Mouse (Mus musculus) urinary bladder, adult 18-20 months (tissue): ENCODE data around the gene Cd46.
A peak's percentile ranks its signal among the peaks of the same experiment; 100 is the strongest.

Experiments
- DNase-seq, 2 experiments: peaks; one replicate each; pipeline ENCODE4 v3.0.0; 2022; ENCODE audit warnings: low spot score in 2 of 2, mixed read lengths in 2 of 2

Gene Cd46

DNA sequence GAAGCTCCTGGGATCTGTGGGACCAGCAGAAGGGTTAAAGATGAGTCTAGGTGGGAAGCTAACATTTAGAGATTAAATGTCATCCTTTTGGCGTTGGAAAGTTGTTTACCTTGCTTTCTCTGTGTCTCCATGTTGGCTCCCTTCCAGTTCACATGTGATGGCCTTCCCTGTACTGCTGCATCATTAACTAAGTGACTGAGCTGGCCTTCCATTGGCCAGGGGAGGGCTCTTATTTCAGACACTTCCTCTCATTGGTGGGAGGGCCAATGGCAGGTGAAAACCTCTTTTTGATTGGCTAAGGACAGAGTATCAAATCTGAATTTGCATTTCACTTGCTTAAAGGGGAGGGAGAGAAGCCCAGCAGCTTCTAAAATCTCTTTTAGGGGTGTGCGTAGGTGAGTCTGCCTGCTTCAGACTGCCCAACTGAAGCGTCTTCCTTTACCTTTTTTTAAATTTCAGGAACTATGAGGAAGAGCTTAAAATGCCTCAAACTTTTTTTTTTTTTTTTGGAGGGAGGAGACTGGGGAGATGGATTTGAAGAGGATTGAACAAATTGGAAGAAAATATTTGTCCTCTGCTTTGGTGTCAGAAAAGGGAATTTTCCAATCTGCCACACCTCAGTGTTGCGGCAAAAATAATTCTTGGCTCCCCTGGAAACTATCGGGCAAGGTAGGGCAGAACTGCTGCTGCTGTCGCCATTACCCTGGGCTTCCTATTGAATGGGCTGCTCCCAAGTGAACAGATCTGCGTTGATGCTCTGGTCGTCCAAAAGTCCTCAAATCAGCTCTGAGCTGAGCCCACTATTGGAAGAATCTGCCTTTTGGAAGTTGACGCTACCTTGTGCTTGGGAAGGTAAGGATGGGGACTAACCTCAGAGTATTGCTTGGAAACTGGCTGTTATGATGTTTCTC is 73.7 kb downstream of the Cd46 start:
- peak; percentile 70 to 82 for DNase-seq

DNA sequence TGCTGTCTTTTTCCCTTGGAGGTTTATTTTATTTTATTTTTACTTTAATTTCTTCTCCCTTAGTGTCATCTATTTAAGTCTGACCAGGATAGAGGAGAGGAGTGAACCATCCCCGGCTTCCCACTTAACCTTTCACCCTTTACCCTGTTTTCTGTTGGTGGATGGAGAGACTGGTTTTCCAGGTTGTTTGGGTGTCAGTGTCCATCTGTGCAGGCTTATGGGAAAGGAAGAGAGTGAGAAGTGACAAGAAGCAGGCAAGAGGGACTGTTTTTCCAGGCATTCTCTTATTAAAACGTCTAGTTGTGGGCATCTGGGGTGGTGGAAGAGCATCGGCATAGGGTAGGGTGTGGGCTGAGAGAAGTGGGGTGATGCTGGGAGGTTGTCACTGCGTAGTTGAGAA is 74.4 kb downstream of the Cd46 start:
- DNase-seq, result no peak

DNA sequence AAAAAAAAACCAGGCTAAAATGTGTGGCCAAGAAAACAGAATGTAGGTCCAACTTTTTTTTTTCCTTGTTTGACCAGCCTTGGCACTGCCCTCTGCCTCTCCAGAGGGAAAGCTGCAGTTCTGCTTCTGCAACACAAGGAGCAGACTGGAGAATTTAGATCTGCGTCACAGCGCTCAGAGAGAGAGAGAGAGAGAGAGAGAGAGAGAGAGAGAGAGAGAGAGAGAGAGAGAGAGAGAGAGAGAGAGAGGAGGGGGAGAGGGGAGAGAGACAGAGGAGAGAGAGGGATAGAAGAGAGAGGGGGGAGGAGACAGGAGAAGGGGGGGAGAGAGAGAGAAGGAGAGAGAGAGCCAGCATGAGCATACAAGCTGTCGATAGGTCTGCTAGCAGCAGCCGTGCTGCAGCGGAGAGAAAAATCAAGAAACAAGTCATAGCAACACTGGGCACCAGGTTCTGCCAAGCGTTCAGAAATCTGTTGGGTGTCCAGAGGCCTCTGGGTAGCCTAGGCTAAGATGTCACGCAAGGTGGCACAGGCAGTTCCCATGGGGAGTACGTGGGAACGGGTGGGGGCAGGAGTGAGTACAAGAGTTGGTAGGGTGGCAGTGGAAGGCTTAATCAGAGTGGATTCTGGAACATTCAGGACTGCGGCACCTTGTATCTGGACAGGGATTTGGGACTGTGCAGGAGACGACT is 75.1 kb downstream of the Cd46 start:
- peak; percentile 55 to 68 for DNase-seq

DNA sequence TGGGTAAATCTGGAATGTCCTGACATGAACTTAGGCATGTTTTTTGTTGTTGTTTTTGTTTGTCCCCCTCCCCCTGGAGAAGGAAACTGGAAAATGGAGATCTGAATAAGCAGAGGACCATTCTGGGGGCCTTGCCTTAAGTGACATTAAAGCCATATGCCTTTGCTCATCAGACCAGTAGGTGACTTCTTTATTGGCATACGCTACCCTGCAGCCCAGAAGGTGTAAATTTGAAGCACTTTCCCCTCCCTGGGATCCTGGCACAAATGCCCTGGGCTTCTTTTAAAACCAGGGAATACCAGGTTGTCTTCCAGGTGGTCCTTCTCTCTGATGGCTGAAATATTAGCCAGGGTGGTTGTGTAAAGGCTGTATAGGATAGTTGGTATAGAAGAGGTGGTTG is 76.8 kb downstream of the Cd46 start:
- no peak for DNase-seq

DNA sequence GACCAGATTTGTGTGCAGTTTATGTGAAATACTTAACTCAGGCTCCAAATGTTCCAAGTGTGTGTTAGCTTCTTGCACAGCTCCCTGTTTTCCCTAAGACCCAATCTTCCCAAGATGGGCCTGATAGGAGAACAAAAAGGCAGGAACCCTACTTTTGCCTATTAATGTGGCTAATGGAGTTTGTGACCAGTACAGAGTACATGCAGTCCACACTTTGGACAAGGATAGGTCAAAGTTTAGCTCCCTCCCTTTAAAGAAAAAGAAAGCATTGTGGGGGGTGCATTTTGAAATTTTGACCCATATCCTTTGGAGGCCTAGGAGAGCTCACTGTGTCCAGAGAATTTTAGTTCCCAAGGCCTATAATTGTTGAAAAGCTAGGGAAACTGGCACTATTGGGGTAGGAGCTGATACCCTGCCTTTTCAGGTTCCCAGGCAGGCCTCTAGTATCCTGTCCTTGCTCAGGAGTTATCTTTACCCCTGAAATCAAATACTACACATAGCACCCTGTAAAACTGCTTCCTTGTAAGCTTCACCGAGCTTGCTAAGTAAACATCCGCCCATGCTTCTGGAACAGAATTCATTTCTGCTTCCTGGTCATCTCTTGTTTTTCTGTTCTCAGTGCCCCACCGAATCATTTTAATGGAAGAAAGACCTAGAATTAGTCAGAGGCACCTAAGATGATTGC is 77.7 kb downstream of the Cd46 start:
- DNase-seq, result no peak

DNA sequence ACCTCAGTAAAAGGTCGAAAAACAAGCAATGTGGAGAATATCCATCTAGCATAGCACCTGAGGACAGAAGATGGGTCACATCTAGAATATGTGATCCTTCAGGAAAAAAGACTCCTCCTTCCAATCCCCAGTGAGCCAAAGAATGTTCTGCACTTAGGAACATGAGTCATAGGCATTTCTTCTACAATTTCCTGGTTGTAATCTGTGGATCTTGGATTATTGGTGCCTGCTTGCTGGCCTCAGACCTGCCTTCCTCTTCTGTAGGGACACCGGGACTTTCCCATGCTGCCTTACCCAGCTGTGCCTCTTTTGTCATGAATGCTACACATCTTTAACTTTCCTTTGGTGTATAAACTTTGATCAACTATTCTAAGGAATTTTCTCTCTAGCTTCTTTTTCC is 79.5 kb downstream of the Cd46 start:
- no peak for DNase-seq

DNA sequence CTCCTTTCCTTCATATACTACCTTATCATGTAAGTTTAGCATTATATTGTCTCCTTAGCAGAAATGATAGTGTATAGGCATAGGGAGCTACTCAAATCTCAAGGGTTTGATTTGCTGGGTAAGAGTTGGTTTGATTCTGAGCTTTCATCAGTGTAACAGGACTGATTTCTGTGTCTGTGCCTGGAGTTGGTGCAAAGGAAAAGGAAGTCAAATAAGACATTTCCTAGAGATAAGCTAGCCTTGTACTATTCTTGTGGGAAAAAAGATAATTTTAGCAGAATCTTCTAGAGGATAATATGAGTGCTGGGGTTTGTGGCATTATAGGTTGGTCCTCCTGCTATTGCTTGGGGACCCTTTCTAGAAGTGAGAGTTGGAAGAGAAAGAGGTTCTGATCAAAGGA is 85.8 kb downstream of the Cd46 start:
- DNase-seq, result no peak

DNA sequence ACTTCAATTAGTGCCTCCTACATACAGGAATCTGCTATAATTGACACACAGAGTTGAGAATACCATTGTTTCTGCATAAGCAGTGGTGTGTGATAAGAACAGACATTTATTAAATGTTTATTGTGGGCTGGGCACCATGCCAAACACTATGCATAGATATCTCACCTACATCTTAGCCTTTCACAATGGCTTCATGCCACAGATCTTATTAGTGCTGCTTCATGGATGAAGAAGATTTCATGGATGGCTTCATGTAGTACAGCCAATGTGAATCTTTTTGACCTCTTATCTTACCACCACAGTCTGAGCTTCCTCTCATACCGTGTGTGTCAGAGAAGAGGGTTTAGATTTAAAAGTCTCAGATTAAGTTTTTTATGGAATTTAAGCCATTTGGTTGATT is 87.9 kb downstream of the Cd46 start:
- no peak for DNase-seq

DNA sequence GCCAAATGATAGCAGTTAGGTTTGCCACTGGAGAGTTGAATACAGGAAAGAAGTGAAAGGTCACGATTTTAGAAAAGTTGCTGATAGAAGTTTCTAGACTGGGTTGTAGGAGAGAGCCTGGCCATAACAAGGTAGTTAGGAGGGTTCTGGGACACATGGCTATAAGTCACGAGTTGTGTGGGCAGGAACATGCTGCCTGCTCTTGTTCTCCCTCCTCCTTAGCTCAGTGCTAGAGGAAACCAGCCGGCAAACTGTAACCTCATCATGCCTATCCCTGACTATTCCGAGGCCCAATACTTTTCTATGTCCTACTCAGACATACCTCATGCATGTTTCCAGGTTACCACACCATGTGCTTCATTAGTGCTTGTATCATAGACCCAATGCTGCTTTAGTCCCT is 88.7 kb downstream of the Cd46 start:
- DNase-seq, result no peak

DNA sequence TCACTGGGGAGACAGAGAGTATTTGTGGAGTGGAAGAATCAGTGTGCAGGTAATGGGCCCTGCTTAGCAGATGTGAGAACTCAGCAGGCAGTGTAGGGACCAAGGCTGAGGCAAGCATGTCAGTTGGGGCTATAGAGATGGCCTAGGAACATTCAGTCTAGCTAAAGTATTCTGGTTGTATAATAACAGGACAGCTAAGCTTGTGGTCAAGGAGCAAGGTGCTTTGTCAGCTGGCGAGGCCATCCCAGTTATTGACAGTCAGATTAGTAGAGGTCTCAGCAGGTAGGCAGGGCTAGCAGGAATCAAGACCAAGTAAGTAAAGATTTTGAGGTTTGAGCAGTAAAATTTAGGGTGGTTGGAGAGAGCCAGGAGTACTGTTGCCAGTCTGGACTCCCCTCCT is 93.7 kb downstream of the Cd46 start:
- DNase-seq, result no peak

DNA sequence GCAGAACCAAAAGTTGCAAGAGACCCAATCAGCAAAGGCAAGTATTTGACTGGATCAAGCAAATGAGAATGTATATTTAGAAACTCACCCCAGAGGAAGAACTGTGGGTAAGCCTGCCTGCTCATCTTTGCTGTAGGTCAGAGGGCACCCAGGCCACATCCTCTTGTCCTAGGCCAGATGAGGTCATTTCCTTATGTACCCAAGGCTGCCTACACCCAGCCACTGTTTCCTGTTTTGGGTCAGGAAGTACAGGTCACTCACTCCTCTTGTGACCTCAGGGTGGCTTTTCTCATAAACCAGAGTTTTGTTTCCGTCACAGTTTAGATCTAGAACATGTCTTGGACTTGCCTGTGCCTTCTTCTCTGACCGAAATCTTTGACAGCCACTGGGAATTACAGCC is 96.9 kb downstream of the Cd46 start:
- DNase-seq, result no peak

DNA sequence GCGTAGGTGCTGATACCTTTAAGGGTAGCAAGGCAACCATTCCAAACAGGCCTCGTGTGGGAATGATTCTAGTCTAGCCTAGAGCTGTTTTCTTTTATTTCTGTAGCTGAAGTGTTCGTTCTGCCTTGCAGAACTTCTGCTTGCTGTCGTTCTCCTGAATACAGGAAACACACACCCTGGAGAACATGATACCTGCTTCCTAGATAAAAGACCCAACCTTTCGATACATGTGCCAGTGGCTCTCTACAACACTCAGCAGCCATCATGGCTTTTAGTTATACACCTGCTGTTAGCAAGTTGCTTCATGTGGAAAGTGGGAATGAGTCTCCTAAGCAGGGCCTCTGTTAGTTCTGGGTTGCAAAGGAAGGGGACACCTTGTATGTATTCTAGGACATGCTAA is 97.8 kb downstream of the Cd46 start:
- DNase-seq, result no peak

DNA sequence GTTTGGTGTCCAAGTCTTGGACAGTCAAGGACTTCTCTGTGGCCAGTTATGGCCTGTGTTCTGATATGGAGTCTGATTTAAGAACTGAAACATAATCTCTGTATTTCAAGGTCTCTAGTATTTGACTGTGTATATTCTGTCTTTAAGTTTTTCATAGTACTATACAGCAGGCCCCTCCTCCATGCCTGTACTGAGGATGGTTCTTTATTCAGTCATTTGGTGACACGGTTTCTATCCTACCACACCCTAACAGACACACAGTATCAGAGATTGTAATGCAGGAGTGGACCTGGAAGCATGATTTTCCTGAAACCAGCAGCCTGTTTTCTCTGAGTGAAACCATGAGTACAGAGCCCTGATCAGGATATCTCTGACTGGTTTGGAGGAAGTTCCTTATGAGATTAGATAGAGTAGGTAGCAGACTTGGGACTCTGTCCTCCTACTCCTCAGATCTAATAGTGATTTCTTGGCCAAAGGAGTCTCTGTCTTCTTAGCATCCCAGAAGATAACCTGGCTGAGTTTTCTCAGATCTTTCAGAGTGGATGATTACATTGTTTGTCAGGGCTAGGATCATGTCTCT is 98.5 kb downstream of the Cd46 start:
- DNase-seq, result no peak

DNA sequence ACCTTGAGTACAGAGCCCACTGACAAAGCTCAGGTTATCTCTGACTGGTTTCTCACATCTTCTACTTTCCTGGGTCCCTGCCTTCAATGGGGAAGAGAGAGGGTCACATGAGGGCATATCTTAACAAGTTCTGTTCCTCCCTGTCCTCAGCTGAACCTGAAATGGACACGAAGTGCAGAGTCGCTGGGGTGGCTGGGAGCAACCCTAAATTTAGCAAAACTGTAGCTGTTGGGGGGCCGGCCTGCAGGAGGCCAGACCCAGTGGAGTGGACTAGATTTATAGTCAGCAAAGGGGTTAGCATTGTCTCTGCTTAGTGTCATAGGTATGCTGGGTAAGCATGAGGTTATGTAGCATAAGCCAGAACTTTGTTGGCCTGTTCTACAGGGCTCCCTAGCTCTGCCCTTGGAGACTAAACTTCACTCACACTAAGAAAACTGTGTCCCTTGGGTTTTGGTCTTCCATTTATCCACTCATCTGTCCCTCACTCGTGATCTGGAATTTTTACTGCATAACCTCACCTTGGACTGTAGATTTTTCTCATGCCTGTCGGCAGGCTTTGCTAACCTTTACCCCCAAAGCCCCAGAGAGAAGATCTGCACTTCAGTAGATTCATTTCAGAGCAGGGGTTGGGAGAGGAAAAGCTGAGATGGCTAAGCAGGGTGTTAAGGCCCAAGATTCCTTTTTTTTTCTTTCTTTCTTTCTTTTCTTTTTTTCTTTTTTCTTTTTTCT is 99.3 kb downstream of the Cd46 start:
- no peak for DNase-seq

DNA sequence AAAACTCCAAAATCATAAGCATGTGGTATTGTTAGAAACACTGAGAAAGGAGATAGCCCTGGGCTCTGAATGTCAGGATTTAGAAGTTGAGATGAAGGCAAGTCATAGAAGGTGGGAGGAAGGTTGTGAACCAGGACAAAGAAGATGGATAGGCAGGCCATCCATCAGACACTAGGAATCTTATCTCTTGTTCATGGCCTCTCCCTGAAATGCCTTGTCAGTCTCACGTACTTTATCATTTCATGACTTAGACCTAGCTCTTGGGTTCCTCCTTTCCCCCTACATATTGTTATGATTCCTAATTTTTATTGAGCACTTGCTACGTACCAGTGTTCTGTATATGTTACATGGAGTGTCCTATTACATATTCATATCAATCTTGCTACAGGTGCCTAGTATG is 100.4 kb downstream of the Cd46 start:
- no peak for DNase-seq

DNA sequence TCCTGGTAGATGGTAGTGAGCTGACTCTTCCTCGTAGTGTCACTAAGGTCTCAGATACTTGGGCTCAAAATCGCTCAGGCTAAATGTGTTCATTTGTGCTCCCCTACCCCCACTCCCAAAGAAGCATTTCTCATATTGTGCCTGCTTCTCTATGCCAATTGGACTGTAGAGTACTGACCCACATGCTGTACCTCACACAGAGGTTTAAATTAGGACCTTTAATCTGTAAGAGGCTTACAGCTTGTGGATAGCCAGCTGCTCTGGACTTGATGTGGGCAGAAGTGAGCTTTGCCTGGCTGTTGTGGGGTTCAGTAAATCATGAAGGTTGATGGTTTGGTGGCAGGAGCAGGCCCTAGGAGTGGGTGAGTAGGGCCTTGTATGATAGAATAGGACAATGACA is 101.1 kb downstream of the Cd46 start:
- DNase-seq, result no peak

DNA sequence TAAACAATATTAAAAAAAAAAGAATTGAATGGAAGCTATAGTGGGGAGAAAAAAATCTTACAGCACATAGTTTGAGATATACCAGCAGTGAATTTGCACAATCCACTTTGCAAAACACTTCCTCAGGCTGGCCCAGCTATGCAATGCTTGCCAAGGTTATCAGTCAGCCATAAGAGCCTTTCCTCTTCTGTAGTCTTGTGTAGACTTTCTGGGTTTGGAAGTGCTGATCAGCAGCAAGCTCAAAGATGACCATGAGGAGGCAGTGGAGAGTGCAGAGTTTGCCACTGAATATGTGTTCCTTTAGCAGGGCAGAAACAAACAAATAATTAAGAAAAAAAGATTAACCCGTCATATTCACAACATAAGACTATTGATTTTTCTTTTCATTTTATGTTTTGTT is 103.0 kb downstream of the Cd46 start:
- no peak for DNase-seq
